Comparison of ENCODE assay signal across 7 mouse cellular contexts in the genomic region with DNA sequence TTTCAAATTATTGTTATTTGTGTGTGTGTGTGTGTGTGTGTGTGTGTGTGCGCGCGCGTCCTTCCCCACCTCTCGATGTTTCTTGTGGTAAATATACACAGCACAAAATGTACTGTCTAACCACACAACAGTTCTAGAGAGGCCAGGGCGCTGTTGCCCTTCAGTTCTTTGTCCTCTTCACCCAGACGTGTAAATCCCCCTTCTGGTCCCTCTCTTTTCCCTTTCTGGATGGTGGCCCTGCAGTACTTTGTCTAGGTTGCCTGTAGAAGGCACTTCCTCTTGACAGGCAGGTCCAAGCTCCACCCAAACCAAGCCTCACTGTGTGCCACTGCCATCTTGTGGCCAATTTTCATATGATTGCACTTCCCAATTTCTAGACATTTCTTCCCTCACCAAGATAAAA. TPM values are rescaled to one million over a fixed set of nuclear protein-coding genes. Genes with fewer than 3 reads are reported as not detected.
DNase-seq lines count a peak whose midpoint lies in the region; ATAC-seq lines count a peak whose summit lies in the region.

No protein-coding gene starts in this region.

- peak; percentile 78 to 93 for DNase-seq in adrenal gland, adult (ENCODE audit: inconsistent age in 2 of 2, low spot score in 1 of 2)
- peak; percentile 89 for DNase-seq in embryo, embryonic 10 days (ENCODE audit: low spot score)
- peak; percentile 72 for DNase-seq in gastrocnemius, postnatal 14 days
- DNase-seq in left cerebral cortex, postnatal 25 days (ENCODE audit: low spot score in 2 of 2) = peak; percentile 76 to 88
- DNase-seq in midbrain, embryonic 10.5 days (ENCODE audit: low spot score) = peak; percentile 73
- peak; percentile 58 for DNase-seq in spleen, adult 12 weeks (ENCODE audit: low spot score)

- ATAC-seq in inflammation-experienced regulatory T-cells, adult 6 months = peak; percentile 90

- no peaks in the 10 kb centered on the region for H3K27me3 ChIP-seq in midbrain, embryonic 10.5 days (ENCODE audit: low read depth, poor library complexity, severe bottlenecking)

- intact Hi-C loops in gastrocnemius, postnatal 14 days (cut with DNase I; ENCODE audit: low total_unique reads) = loop anchor here (5.0 kb wide), 1 partner anchor 72 kb away; no protein-coding TSS in a partner anchor
- intact Hi-C loops in left cerebral cortex, postnatal 25 days (cut with DNase I) = loop anchor here (1.0 to 5.0 kb wide), 3 partner anchors 74 to 133 kb away; no protein-coding TSS in a partner anchor

- no peaks in the 10 kb centered on the region for H3K36me3 ChIP-seq in midbrain, embryonic 10.5 days

- peak overlapping the region; percentile 31 for H3K4me3 ChIP-seq in midbrain, embryonic 10.5 days

- no peaks in the 10 kb centered on the region; the same call in 1 of the 2 replicates for H3K4me1 ChIP-seq in midbrain, embryonic 10.5 days

- peak overlapping the region; percentile 59; the same call in 1 of the 2 replicates for H3K27ac ChIP-seq in midbrain, embryonic 10.5 days (replicated peaks)

- H3K9me3 ChIP-seq in midbrain, embryonic 10.5 days (replicated peaks) = peaks cover 1% of the 10 kb centered on the region; the same call in 1 of the 2 replicates

- 57% methylated on average over 7 of the region's 7 CpGs for WGBS in midbrain, embryonic 10.5 days

RNA-seq across cellular contexts. Expression of gene Ggt6, which starts 6.0 kb away (rescaled TPM):
- under 1 TPM; 0.18 to 0.38 TPM for total RNA-seq in gastrocnemius, postnatal 14 days (2021)
- polyA plus RNA-seq in inflammation-experienced regulatory T-cells, adult 6 months (2017; shearing (Covaris generic)) = not detected
- not detected for total RNA-seq in left cerebral cortex, postnatal 25 days (2021)
- not detected in 2 replicates for polyA plus RNA-seq in midbrain, embryonic 10.5 days (2016; fragmentation: Nextera tagmentation; extraction: Ambion mirVana)

RNA-seq across cellular contexts. Expression of gene Mybbp1a, which starts 11.9 kb away (rescaled TPM):
- 10 to 100 TPM; 58.7 to 62.8 TPM for total RNA-seq in gastrocnemius, postnatal 14 days (2021)
- 10 to 100 TPM; 46.1 to 71.2 (median 64.1) TPM for polyA plus RNA-seq in inflammation-experienced regulatory T-cells, adult 6 months (2017; shearing (Covaris generic))
- total RNA-seq in left cerebral cortex, postnatal 25 days (2021) = 10 to 100 TPM; 49.4 to 54.6 TPM
- polyA plus RNA-seq in midbrain, embryonic 10.5 days (2016; fragmentation: Nextera tagmentation; extraction: Ambion mirVana) = 192 and 236 TPM in 2 replicates

RNA-seq across cellular contexts. Expression of gene Smtnl2, which starts 17.8 kb away (rescaled TPM):
- total RNA-seq in gastrocnemius, postnatal 14 days (2021) = 100 to 1,000 TPM; 160 to 162 TPM
- not detected for polyA plus RNA-seq in inflammation-experienced regulatory T-cells, adult 6 months (2017; shearing (Covaris generic))
- 1 to 10 TPM in 1 of 2 experiments, under 1 TPM in 1; 0.96 to 1.4 TPM for total RNA-seq in left cerebral cortex, postnatal 25 days (2021)
- polyA plus RNA-seq in midbrain, embryonic 10.5 days (2016; fragmentation: Nextera tagmentation; extraction: Ambion mirVana) = 10.1 and 13.1 TPM in 2 replicates

Comparison
In these comparisons a context has a peak if more than half of its experiments do, and no peak if none do; other contexts are left out.
1. Peak in every context shown above with its lines: DNase-seq, ATAC-seq, H3K4me3 ChIP-seq and H3K27ac ChIP-seq.
2. RNA of gene Smtnl2, which starts 17.8 kb away (total RNA-seq): 160 to 162 TPM in gastrocnemius, postnatal 14 days; 0.96 to 1.4 TPM in left cerebral cortex, postnatal 25 days; every median in the first group is over 10 times any median in the second.